Mouse (Mus musculus): ENCODE results near the gene Il2ra.
"Not testable (repeated sequence)": the region's sequence is repeated elsewhere in the genome, so short reads cannot be mapped to it uniquely, and the experiment has no call there.

Il2ra gene

DNA sequence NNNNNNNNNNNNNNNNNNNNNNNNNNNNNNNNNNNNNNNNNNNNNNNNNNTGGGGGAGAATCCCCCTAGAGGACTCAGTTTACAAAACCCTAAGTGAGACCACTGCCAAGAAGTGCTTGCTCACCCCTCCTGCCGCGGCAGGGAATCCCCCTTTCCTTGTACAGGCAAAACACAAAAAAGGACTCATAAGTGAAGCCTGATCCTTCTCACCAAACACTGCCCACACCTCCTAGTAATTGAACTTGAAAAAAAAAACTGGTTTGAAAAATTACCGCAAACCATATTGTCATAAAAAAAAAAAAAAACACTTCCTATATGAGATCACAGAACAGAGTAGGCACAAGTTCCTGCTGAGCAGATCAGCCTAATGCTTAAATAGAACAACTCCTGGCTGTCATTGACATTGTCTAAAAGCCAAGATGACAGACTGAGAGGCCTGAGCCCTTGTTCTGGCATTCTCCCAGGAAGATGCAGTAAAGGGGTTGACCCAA is at the start of gene Il2ra:
Il2ra (plus strand) TSS at position 357 of the 491 bp plus-strand sequence.
- peak; percentile 42 for DNase-seq

- no peak for DNase-seq
These were observed 45.9 kb upstream of the Il2ra start for GRCm38 (mm10) chr2:11596690-11597089.

- DNase-seq, result no peak
These were observed 44.7 kb upstream of the Il2ra start for GRCm38 (mm10) chr2:11597906-11598305.

- no peak for DNase-seq
These were observed 40.8 kb upstream of the Il2ra start for GRCm38 (mm10) chr2:11601795-11602194.

- DNase-seq, result peak; percentile 96
These were observed 39.8 kb upstream of the Il2ra start for GRCm38 (mm10) chr2:11602506-11603489.

DNA sequence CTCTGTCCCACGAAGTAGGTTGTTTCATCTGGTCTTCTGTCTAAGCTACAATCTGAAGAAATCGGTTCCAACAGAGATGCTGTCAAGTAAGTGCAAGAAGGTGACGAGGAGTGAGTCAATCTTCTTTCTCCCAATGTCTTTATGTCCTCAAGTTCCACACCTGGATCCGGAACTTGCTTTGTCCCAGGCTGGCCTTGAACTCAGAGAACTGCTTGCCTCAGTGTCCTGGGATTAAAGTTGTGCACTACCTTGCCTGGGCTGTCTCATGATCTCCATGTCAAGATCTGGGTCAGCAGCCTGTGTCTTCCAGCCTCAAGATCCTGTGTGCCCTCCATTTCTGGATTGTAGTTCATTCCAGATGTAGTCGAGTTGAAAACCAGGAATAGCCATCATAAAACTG is 38.6 kb upstream of the Il2ra start, which contains the start of gene Rbm17:
Rbm17 (minus strand) TSS at position 101 of the 400 bp plus-strand sequence.
- no peak for DNase-seq

DNA sequence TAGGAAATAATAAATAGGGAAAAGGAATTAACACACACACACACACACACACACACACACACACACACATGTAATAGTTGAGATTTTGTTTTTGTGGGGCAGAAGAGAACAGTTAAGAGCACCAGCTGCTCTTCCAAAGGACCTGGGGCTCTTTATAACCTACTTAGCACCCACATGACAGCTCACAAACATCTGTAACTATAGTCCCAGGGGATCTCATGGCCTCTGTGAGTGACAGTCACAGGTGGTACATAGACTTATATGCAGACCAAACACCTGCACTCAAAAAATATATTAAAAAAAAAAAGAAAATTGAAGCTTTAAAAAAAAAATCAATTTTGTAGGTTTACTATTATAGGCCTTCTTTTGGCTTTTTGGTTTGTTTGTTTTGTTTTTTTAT is 37.7 kb upstream of the Il2ra start:
- DNase-seq, result peak; percentile 46

- not testable (repeated sequence) for DNase-seq
These were observed 35.9 kb upstream of the Il2ra start for GRCm38 (mm10) chr2:11606718-11607117.

DNA sequence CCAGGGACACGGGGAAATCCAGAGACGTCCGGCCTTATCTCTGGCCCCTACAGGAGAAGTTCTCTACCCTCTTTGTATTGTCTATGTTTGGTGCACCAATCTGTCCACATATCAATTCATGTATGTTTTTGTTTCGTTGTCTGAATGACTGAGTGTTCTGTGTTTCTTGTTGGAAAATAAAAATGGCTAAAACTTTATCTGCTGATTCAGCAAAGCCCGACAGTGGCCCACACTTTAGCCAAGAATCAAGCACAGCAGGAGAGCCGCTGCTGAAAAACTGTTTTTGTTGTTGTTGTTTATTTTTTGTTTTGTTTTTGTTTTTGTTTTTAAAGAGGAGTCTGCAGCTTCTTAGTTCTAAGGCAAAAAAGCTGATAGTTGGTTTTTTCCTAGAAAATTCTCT is 29.7 kb upstream of the Il2ra start:
- DNase-seq, result not testable (repeated sequence)

GRCm38 (mm10) chr2:11616846-11617245 is 25.8 kb upstream of the Il2ra start:
- DNase-seq, result no peak

- DNase-seq, result no peak
These were observed 23.0 kb upstream of the Il2ra start for GRCm38 (mm10) chr2:11619598-11619997.

DNA sequence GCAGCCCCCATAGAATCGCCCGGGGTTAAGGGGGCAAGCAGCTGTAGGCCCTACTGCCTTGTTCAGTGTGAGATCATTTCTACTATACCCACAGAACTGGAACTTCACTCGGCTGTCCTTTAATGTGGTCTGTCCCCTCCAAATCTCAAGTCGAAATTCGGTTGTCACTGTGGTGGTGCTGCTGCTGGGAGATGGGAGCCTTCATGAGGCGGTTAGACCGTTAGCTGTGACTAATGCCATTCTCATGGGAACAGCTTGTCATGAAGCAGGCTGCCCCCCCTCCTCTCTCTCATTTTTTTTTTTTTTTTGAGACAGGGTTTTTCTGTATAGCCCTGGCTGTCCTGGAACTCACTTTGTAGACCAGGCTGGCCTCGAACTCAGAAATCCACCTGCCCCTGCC is 19.4 kb upstream of the Il2ra start:
- no peak for DNase-seq

- no peak for DNase-seq
These were observed 18.9 kb upstream of the Il2ra start for GRCm38 (mm10) chr2:11623726-11624125.

GRCm38 (mm10) chr2:11625890-11626289 is 16.7 kb upstream of the Il2ra start, which contains the start of gene Gm17490:
Gm17490 (minus strand) TSS chr2:11626264.
- no peak for DNase-seq

GRCm38 (mm10) chr2:11635035-11635434 is 7.6 kb upstream of the Il2ra start:
- no peak for DNase-seq

DNA sequence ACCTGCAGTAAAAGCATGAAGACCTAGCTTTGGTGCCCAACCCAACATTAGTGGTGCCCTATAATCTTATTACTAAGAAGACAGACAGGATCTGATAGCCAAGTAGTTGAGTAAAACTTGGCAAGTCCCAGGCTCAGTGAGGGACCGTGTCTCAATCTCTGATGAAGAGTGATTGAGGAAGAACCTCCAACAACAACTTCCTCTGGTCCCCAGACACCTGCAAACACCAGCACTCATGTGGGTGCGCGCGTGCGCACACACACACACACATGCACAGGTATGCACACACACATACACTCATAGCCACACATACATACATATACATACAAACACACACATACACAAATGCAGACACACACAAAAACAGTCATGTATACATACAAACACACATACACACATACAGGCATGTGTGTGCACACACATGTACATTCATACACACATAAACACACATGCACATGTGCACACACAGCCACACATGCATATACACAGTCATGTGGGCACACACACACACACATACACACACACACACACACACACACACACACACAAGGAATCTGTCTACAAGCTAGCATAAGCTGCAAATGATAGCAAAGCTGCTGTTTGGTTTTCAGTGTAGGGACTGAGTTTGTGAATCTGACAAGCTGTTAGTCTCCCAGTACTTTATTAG is 7.0 kb upstream of the Il2ra start:
- DNase-seq, result peak; percentile 69

GRCm38 (mm10) chr2:11636138-11636480 is 6.5 kb upstream of the Il2ra start:
- DNase-seq, result peak; percentile 59

DNA sequence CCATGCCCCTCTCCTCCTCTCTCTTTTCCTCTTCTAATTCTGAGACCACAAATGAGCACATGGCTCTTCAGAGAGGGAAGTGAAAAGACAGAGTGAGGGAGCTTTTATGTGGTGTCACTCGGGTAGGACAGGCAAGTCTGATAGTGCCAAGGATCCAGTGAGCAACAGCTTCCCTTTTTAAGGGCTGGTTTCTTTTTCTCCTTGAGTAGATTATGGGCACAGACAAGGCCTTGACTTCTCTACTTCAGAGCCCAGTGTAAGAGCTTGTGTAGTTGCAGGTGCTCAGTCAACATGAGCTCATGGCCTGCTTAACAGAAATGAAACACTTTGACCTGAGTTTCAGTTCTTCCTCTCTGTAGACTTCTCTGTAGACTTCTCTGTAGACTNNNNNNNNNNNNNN is 5.5 kb upstream of the Il2ra start:
- peak; percentile 49 for DNase-seq

GRCm38 (mm10) chr2:11644057-11644456 is 1.4 kb downstream of the Il2ra start:
- DNase-seq, result no peak

GRCm38 (mm10) chr2:11645297-11645696 is 2.7 kb downstream of the Il2ra start:
- DNase-seq, result no peak

DNA sequence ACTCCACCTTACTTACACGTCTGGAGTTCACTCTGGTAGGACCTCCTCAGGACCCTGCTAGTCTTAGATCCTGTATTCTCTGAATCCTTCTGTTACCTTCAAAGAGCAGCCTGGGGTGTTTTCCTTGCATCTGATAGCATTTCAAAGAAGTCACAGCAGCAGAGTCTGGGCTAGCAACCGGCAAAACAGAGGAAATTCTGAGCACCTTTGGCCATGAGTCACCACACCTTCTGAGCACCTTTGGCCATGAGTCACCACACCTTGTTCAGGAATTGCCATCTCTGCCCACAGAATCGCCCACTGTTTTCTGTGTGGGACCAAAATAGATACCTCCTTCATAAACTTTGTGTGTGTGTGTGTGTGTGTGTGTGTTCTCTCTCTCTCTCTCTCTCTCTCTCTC is 8.9 kb downstream of the Il2ra start:
- DNase-seq, result no peak

DNA sequence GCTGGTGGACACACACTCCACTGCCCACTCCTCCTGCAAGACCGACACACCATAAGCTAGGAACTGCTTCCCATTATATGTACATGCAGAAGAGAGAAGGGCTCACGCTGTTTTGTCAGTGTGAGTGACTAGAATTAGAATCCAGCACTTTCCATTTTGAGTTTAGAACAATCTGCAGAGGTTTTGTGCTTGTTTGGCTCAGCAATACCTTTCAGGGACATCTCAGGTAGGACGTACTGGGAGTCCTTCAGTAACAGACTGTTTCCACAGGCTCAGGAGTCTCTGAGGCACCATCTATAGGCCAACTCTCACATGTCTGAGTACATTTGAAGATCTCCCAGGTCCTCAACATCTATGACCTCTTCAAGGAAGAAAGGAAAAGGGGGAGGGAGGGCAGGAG is 9.6 kb downstream of the Il2ra start:
- no peak for DNase-seq

DNA sequence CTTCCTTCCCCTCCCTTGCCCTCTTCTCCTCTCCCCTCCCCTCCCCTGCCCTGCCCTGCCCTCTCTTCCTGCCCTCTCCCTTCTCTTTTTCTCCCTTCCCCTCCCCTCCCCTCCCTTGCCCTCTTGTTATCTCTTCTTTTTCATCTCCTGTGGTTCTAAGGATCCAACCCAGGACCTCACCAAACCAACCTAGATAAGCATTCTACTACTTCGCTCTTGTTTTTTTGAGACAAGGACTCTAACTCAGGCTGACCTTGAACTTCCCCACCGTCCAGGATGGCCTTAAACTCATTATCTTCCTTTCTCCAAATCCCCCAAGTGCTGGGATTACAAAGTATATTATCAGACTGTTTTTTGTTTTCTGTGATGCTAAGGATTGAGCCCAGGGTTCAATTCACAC is 10.2 kb downstream of the Il2ra start:
- DNase-seq, result peak; percentile 39

GRCm38 (mm10) chr2:11653330-11653729 is 10.7 kb downstream of the Il2ra start:
- DNase-seq, result peak; percentile 75
